Mouse (Mus musculus) CD4-positive, CD25-positive, alpha-beta regulatory T cell, adult 2 months (primary cell): Measurements from ENCODE around the gene Glyr1.

Experiments used
- DNase-seq: peaks from one replicate; pipeline ENCODE4 v3.0.0-alpha.2; 2012; ENCODE audit warnings: low read depth, low spot score

Glyr1 gene

DNA sequence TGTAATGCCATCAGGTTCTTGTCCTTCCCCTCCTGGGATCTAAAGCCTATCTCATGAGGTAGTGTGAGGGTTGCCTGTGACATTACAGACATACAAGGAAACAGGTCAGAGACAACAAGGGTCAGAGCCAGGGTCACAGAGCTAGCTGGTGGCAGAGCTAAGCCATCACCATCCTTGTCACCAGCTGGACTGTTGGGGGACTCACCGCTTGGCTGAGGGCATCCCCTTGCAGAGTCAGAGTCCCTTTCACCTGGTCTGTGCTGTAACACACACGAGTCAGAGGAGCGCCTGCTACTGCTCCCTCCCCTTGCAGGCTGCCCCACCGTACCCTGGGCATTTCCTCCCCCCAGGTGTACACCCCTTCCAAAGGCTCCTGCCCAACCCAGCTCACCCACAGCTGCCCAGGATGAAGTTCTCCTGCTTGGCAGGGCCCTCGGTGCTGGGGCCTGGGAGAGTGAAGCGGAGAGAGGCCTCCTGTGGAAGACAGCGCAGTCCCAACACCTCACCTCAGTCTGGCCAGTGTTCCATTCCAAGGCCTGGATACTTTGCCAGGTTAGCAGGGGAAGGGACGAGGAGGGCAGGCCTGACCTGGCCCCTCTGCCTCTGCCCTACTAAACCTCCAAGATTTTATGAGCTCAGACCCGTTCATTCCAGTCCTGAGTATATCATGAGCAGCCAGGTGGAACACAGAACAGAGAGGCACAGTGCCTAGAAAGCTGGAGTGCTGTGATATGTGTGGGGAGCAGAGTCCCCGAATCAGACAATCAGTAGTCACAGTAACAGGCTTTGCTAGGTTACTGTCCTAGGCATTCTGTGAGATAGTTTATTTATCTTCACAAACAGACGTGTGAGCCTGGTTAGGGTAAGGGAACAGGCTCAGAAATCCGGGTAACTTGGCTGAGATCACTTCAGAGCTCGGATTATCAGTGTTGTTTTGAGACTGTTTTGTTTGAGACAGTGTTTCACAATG is 37.3 kb downstream of the Glyr1 start:
- DNase-seq = peak; percentile 6

DNA sequence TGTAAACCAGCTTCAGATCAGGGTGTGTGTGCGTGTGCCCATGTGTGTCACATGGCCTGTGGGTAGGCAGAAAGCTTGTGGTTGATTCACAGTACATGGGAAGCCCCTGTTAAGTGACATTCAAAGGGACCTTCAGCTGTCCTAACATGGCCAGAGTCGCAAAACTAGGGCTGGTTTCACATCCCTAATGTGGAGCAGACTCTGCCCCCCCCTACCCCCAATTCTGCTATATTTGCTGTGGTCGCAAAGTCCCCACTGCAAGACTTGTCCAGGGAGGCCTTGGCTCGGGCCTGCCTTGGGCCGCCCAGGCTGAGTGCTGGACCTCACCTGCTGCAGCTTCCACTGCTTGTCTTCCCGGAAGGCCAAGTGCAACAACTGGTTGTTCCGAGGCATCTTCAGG is 38.4 kb downstream of the Glyr1 start:
- no peak for DNase-seq

DNA sequence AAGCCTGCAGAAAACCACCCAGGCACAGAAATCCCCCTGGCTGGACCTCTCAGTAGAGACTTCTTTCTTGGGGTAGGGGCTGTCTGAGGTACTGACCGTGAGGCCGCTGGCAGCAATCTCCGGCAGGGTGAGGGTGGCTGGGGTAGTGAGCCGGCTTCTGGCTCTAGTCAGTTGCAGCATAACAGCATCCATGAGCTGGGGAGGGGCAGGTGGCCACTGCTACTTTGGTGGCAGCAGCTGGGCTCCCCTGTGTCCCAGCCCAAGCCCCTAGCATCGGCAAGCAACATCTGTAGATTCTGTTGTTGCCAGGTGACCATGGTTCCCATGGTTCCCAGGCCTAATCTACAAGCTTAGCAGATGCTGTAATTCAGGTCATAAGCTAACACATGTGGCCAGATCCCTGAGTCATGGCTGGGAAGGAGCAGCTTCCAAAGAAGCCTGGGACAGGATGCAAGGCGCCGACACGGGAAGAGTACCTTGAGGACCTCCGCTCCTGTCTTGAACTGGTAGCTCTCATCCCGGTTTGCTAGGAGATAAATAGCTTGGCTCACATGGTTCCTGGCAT is 39.2 kb downstream of the Glyr1 start:
- DNase-seq = no peak

DNA sequence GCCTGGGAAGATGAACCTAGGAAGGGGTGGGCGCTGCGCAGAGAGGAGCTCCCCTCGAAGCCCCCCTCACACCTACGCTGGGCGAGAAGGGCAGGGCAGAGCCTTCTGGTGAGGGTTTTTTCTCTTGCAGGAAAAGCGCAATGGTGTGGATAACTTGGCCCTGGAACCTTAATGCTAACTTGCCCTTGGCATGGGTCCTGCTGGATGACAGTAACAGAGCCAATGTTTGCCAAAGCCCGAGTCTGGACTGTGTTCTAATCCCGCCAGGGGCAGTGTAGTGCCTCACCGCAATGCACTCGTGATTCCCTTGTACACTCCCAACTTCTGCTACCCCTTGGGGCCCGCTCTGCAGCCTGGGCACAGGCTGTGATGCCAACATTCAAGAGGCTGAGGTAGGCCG is 41.6 kb downstream of the Glyr1 start:
- no peak for DNase-seq

DNA sequence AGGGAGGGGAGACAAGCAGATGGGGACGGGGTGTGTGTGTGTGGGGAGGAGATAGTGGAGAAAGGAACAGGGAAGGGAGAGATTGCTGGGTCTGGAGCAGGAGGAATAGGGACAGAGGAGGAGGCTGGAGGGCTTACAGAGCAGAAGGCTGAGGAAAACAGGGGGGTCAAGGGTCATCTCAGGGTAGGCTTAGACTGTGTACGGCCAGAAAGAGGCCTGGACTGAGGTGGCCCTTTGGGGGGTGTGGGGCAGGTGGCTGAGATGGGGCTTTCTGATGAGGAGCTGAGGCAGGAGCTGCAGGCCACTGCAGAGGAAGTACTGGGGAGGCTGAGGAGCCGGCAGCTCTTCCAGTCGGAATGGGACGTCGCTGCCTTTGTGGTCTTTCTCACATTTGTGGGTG is 42.2 kb downstream of the Glyr1 start:
- DNase-seq = no peak

DNA sequence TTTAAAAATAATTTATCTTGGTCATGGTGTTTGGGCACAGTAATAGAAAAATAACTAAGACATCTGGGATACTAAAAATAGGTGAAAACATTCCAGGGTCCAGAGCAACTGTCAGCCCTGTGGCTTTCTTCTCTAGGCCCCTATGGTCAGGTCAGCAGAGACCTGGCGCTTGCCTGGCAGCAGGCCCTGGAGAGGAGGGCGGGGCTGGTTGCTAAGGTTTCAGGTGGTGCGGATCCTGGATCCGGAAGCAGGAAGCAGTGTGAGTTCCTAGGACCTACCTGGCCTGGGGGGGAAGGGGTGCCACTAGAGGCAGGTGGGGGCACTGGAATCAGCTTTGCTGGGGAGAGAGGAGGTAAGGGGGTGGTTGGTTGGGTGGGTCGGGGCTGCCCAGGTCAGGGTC is 42.6 kb downstream of the Glyr1 start, which contains the start of gene Smim22:
TSS of gene Smim22 (plus strand) at position 222 of the 400 bp plus-strand sequence.
- no peak for DNase-seq

DNA sequence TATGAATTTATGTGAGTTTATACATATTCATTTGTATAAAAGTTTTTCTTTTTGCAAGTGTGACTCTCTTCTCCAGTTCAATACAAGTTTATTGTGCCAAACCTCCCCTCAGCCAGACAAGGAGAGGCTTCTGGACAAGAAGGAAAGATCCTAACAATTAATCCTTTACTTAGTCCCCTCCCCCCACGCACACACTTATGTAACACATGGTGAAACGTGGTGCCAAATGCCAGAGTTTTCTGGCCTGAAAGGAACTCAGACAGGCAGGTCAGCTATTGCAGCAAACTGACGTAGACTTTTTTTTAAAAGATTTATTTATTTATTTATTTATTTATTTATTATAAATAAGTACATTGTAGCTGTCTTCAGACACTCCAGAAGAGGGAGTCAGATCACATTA is 49.1 kb downstream of the Glyr1 start:
- DNase-seq = no peak

DNA sequence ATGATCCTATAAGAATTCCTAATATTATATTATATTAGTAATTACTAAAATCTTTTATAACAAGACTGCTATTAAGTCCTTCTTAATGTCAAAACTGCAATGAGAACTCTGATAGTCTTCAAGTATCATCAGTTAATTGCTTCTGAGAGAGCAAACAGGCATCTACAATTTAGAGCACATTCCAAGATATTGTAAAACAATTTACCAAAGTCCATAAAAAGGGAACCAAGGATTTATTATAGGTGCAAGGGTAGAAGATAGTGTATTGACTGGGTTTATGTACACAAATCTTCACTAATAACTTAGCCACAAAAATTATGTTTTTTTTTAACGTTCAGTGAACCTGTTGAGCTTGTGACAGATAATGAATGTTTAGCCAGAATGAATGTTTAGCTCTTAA is 50.7 kb downstream of the Glyr1 start:
- DNase-seq = no peak

DNA sequence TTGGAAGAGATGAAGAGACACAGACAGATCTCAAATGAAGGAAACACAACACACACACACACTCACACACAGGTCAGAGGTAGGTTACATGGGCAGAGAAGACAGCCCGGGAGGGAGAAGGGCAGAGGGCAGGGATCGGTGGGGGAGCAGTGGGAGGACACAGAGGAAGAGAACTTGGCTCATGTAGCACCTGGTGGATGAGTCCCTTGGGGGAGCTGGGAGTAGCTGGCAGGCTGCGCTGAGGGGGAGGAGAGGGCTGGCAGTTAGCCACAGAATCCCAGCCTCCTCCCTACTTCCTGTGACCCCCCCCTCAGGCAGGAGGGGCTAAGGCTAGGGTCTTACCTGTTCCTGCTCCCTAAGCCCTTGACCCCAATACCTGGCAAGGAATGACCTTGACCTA is 52.1 kb downstream of the Glyr1 start, which contains the start of gene Sept12:
TSS of gene Sept12 (minus strand) at position 300 of the 400 bp plus-strand sequence.
- no peak for DNase-seq

DNA sequence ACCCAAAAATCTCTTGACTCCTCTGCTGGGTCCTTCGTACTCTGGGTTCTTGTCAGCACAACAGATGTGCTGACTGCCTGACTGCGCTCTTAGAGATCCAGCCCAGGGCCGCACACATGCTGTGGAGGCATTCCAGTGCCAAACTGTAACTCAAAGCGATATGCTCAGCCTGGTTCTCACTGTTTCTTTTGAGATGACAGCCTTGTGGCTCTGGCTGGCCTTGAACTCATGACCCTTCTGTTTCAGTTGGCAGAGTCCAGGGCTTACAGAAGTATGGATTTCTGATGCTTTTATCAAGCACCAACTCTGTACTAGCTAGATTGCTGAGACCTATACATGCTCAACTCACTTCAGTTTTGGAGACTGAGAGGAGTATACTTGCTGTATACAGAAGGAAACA is 56.4 kb downstream of the Glyr1 start:
- no peak for DNase-seq

DNA sequence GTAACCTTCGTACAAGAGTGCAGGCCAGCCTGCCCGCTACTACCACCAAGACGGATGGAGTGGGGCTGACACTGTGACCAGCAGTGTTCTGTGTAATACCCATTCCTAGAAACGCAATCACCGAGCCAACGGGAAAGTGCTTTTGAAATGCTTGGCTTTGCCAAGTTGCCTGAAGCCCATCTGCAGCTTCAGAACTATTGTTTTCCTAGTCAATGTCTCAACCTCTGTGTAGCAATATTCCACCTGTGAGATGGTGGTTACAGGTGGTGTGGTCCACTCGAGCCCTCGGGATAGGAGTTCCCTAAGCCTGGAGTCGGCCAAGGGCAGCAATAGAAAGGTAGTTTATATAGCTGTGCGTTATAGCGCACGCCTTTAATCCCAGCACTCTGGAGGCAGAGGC is 64.9 kb downstream of the Glyr1 start:
- no peak for DNase-seq

DNA sequence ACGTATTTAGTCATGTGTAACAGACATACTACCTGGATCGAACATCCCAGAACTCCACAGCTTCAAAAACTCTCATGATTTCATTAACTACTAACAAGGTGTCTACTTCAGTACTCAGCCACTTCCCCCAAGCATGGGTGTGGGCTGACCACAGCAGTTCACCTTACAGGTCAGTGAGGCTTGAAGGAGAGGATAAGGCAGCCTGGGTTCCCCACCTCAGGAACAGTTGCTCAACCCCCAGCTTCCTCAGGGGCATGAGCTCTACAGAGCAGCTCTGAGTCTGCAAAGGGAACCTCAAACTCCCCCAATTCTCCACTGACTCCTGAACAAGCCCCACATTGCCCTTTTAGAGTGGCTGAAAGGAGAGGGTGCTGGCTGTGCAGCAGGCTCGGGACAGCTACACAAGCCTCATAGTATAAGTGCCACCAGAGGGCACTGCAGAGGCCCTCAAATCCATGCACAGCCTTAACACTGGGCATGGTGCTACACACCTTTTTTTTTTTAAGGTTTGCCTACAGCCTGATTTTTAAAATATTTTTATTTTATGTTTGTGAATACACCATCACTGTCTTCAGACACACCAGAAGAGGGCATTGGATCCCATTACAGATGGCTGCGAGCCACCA is 69.8 kb downstream of the Glyr1 start:
- DNase-seq = peak; percentile 70

DNA sequence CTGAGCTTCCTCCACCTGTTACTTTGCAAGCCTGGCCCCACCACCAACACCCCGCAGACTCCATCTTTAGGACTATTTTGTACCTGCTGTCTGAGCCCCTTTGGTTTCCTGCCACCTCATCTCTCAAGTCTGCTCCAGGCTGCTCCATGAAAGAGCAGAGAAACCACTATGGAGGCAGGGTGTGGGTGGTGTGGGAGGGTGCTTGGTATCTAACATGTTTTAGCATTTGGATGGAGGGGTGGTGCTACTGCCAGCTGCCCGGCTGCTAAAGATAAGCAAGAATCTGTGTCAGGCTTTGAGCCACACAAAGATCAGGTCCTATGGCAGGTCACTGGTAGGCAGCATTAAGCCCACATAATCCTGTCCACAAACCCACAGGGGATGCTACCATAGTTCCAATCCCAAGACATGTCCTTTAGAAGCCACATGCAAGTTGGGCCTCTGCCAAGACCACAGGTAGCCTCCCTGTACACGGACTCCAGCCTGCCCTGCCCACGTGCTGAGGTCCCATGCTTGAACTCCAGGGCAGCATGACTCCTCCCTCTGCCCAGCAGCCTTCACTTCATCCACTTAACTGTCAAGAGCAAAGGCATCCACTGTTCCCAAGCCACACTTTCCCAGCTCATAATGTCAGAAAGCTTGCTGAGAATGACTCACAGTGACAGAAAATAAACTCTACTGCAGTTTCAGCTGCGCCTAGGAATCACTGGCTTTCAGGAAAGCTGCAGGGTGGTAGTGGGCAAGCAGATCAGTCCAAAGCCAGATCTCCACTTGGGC is 71.2 kb downstream of the Glyr1 start:
- DNase-seq = no peak

DNA sequence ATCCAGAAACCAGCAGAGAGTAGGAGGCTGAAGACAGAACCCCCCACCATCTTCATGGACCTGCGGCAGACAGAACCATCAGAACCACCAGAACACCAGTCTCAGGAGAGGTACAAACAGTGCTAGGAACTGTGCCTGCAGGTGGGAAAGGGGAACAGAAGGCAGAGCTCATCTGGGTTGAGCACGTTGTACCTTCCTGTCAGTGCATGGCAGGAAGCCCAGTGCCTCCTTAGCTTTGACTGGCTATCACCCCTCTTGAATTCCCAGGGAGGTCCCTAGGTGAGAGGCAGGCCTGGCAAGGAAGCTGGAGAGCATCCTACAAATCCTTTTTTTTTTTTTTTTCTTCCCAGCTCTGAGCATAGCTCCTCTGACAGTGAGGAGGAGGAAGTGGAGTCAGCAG is 73.5 kb downstream of the Glyr1 start:
- DNase-seq = no peak

DNA sequence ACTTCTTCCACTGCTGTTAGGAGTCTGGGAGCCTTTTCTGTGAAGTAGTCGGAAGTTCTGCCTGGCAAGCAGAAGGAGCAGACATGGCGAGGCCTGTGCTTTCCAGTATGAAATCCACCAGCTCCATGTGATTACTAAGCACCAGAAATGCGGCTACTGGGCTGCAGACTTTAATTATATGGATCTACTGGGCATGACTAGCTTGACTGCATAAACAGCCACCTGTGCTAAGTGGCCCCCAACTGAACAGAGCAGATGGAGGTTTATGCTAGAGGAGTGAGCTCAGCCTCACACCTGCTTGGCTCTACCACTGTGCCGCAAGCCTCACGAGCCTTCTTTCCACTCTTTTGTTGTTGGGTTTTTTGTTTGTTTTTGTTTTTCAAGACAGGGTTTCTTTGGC is 75.1 kb downstream of the Glyr1 start:
- no peak for DNase-seq

DNA sequence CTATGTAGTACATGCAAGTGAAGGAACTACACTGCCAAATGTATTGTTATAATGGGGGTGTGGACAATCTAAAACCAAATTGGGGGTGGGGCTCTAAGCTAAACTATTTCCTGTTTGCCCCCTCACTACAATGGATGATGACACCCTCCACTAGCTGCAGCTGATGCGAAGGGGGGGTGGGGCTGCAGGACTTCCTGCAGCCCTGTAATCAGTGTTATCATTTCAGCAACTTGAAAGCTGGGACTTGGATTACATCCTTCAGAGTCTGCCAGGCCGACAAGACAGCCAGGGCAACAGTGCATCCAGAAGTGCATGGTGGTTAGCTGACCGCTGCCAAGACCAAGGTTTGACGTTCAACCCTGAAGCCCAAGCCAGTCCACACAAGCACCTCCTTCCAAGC is 78.0 kb downstream of the Glyr1 start:
- no peak for DNase-seq

DNA sequence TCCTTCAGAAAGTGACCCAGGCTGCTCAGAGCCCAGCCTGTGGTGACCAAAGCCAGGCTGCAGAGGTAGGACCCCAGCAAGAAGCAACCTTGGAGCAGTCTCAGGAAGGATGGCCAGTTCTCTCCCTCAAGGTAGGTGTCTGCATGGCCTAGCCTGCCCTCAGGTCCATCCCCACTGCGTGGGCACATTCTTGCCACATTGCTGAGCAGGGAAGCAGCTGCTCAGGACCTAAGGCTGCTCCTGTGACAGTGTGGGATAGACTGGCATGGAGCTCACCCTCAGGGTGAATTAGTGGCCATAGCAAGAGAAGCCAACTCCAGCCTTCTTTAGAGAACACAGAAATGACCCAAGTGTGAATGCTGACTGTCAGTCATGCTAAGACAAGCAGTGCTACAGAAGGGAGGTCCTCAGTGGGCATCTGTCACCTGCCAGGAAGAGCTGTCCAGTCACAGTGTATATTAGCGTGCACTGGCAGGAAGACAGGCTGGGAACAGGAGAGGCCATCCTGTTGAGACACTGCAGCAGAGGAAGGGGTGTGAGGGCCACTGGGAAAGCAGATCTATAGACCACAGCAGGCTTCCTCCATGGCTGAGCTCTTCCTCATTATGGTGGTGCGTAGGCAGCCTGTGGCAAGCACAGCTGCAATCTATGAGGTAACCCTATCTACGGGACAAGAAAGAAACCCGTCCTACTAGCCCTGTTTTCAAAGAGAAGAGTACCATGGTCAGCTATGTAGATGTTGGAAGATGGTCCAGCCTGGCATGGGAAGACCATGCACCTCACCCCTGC is 80.4 kb downstream of the Glyr1 start:
- DNase-seq = no peak

DNA sequence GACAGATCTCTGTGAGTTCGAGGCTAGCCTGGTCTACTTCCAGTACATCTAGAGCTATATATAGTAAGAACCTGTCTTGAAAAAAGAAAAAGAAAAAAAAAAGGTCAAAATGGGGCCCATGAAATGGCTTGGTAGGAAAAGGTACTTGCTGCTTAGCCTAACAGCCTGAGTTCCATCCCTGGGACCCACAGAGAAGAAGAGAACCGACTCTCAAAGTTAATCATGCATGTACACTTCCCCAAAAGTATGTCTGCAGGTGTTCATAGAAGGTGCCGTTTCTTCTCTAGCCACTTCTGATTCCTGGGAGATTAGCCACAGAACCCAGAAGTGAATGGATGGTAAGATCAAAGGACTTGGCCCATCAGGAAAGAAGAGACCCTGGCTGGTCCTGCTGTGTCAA is 81.2 kb downstream of the Glyr1 start:
- no peak for DNase-seq

DNA sequence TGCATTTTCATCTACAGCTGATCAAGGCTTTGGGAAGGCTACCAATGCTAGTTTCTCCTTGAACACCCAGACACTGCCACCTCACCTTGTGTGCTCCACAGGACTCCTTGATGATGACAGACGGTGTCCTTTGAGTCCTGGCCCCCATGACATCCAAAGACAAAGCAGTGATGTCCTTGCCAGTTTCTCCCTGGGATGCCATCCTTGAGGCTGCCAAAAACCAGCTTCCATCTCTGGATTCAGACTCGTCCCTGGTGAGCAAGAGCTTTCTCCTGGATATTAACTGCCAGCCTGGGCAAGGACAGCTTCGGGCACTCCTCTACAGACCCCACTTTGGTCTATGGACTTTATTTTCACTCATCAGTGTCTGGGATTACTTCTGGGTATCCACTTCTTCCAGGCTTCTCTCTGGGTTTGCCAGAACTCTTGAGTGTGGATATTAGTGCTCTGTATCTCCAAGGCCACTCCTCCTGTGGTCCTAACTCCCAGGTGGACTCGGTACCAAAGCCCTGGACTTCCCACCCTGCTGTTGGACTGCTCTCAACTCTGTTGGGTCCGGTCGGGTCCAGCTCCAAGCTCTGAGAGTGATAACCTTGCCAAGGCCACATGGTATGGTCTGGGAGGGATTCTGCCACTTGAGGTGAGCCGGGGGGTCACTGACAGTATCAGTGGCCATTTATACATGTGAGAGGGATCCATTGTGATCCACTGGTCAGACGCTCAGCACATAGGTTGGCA is 84.1 kb downstream of the Glyr1 start:
- no peak for DNase-seq

DNA sequence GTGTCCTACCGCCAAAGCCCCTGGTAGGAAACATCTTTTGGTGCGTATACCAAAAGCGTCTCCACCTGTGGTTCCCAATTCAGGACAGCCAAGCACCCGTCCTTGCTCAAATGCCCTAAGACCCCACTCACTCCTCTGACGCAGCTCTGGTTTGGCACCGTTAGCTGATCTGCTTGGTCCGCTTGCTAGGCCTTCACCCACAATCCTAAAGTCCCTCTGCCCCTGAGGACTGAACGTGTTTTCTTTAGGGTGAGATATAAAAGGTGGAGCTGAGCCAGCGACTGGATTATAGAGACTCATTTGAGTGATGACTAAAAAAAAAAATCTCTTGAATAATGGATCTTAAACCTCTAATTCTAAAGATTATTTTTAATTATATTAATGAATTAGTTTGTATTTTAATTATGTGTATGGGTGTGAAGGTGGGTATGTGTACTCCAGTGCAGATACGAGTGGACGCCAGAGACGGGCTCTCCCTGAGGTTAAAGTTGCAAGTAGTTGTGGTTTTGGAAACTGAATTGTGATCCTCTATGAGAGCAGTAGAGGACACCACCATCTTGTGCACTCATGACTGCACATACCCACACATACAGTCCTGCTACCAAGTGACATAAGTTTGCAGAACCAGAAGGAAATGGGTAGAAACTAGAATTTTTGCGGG is 84.8 kb downstream of the Glyr1 start:
- peak; percentile 12 for DNase-seq
